Mouse (Mus musculus): ENCODE data around the gene Slc24a4. TPM values are rescaled to one million over a fixed set of nuclear protein-coding genes. Genes with fewer than 3 reads are reported as not detected.
A peak's percentile ranks its signal among the peaks of the same experiment; 100 is the strongest.

Slc24a4 gene
- polyA plus RNA-seq, 1 experiment from 2014 or later, result 0.04 TPM

- Histone ChIP-seq H3K9ac (ENCODE audit: low read depth, low read length) (no peak overlapping the region), H3K4me1 (replicated peaks; ENCODE audit: control insufficient read depth, insufficient read depth, low read length) (peaks cover 51% of the 10 kb centered on the region), H3K4me3 (ENCODE audit: low read depth, low read length) (no peak overlapping the region), H3K36me3 (ENCODE audit: control insufficient read depth, insufficient read depth, low read length) (no peaks in the 10 kb centered on the region), H3K27ac (ENCODE audit: low read depth, low read length) (peak overlapping the region; percentile 40; the same call in 1 of the 2 replicates), H3K4me2 (no peak overlapping the region), H3K9me3 (ENCODE audit: control insufficient read depth, low read length) (no peaks in the 10 kb centered on the region), H3K27me3 (replicated peaks; ENCODE audit: control insufficient read depth, insufficient read depth, low read length) (no peaks in the 10 kb centered on the region)
- WGBS, result 40% methylated on average over 6 of the region's 6 CpGs
- DNase-seq (ENCODE audit: low spot score), result no peak
- no peak for ATAC-seq (replicated peaks; ENCODE audit: low FRiP score)
These were observed 159.5 kb downstream of the Slc24a4 start for GRCm38 (mm10) chr12:102287904-102288602.

- no peaks in the 10 kb centered on the region for H3K36me3 ChIP-seq (ENCODE audit: control insufficient read depth, insufficient read depth, low read length)
- H3K4me3 ChIP-seq (ENCODE audit: low read depth, low read length), result no peak overlapping the region
- no peaks in the 10 kb centered on the region for H3K9me3 ChIP-seq (ENCODE audit: control insufficient read depth, low read length)
- no peak overlapping the region for H3K27ac ChIP-seq (ENCODE audit: low read depth, low read length)
- H3K27me3 ChIP-seq (replicated peaks; ENCODE audit: control insufficient read depth, insufficient read depth, low read length), result no peaks in the 10 kb centered on the region
- no peak overlapping the region for H3K4me2 ChIP-seq
- no peak for ATAC-seq (replicated peaks; ENCODE audit: low FRiP score)
- peaks cover 50% of the 10 kb centered on the region for H3K4me1 ChIP-seq (replicated peaks; ENCODE audit: control insufficient read depth, insufficient read depth, low read length)
- no peak for DNase-seq (ENCODE audit: low spot score)
- WGBS, result 67% methylated on average over 2 of the region's 2 CpGs
- H3K9ac ChIP-seq (ENCODE audit: low read depth, low read length), result no peak overlapping the region
These were observed 160.3 kb downstream of the Slc24a4 start for GRCm38 (mm10) chr12:102288846-102289245.

- Histone ChIP-seq H3K27me3 (replicated peaks; ENCODE audit: control insufficient read depth, insufficient read depth, low read length) (no peaks in the 10 kb centered on the region), H3K4me1 (replicated peaks; ENCODE audit: control insufficient read depth, insufficient read depth, low read length) (peaks cover 51% of the 10 kb centered on the region)
- 85% methylated on average over 1 of the region's 1 CpGs for WGBS
These were observed 161.0 kb downstream of the Slc24a4 start for GRCm38 (mm10) chr12:102289568-102289967.

GRCm38 (mm10) chr12:102290662-102291061 is 162.1 kb downstream of the Slc24a4 start:
- H3K27ac ChIP-seq (ENCODE audit: low read depth, low read length), result no peak overlapping the region
- H3K4me3 ChIP-seq (ENCODE audit: low read depth, low read length), result no peak overlapping the region
- 0 out of 2 replicates have a peak, but pooled peaks cover 3% of the 10 kb centered on the region for H3K36me3 ChIP-seq (ENCODE audit: control insufficient read depth, insufficient read depth, low read length)
- no peak overlapping the region for H3K4me2 ChIP-seq
- no peak for ATAC-seq (replicated peaks; ENCODE audit: low FRiP score)
- no peaks in the 10 kb centered on the region for H3K9me3 ChIP-seq (ENCODE audit: control insufficient read depth, low read length)
- DNase-seq (ENCODE audit: low spot score), result no peak
- WGBS, result 78% methylated on average over 2 of the region's 2 CpGs
- no peak overlapping the region for H3K9ac ChIP-seq (ENCODE audit: low read depth, low read length)
- H3K27me3 ChIP-seq (replicated peaks; ENCODE audit: control insufficient read depth, insufficient read depth, low read length), result no peaks in the 10 kb centered on the region
- H3K4me1 ChIP-seq (replicated peaks; ENCODE audit: control insufficient read depth, insufficient read depth, low read length), result peaks cover 47% of the 10 kb centered on the region

More at GRCm38 (mm10) chr12:102289568-102289967, 161.0 kb downstream of the Slc24a4 start:
- Histone ChIP-seq H3K4me2 (no peak overlapping the region), H3K9ac (ENCODE audit: low read depth, low read length) (no peak overlapping the region), H3K9me3 (ENCODE audit: control insufficient read depth, low read length) (no peaks in the 10 kb centered on the region), H3K27ac (ENCODE audit: low read depth, low read length) (no peak overlapping the region), H3K36me3 (ENCODE audit: control insufficient read depth, insufficient read depth, low read length) (0 out of 2 replicates have a peak, but pooled peaks cover 2% of the 10 kb centered on the region), H3K4me3 (ENCODE audit: low read depth, low read length) (no peak overlapping the region)
- DNase-seq (ENCODE audit: low spot score), result no peak
- no peak for ATAC-seq (replicated peaks; ENCODE audit: low FRiP score)

- no peaks in the 10 kb centered on the region for H3K9me3 ChIP-seq (ENCODE audit: control insufficient read depth, low read length)
- no peak overlapping the region for H3K4me3 ChIP-seq (ENCODE audit: low read depth, low read length)
- H3K27me3 ChIP-seq (replicated peaks; ENCODE audit: control insufficient read depth, insufficient read depth, low read length), result no peaks in the 10 kb centered on the region
- no peak overlapping the region for H3K4me2 ChIP-seq
- ATAC-seq (replicated peaks; ENCODE audit: low FRiP score), result no peak
- 0 out of 2 replicates have a peak, but pooled peaks cover 3% of the 10 kb centered on the region for H3K36me3 ChIP-seq (ENCODE audit: control insufficient read depth, insufficient read depth, low read length)
- 39% methylated on average over 6 of the region's 6 CpGs for WGBS
- H3K4me1 ChIP-seq (replicated peaks; ENCODE audit: control insufficient read depth, insufficient read depth, low read length), result peaks cover 36% of the 10 kb centered on the region
- H3K9ac ChIP-seq (ENCODE audit: low read depth, low read length), result no peak overlapping the region
- DNase-seq (ENCODE audit: low spot score), result no peak
- H3K27ac ChIP-seq (ENCODE audit: low read depth, low read length), result no peak overlapping the region
These were observed 163.2 kb downstream of the Slc24a4 start for GRCm38 (mm10) chr12:102291686-102292085.

- H3K27ac ChIP-seq (ENCODE audit: low read depth, low read length), result no peak overlapping the region
- H3K36me3 ChIP-seq (ENCODE audit: control insufficient read depth, insufficient read depth, low read length), result 0 out of 2 replicates have a peak, but pooled peaks cover 3% of the 10 kb centered on the region
- H3K4me3 ChIP-seq (ENCODE audit: low read depth, low read length), result no peak overlapping the region
- no peaks in the 10 kb centered on the region for H3K27me3 ChIP-seq (replicated peaks; ENCODE audit: control insufficient read depth, insufficient read depth, low read length)
- H3K9ac ChIP-seq (ENCODE audit: low read depth, low read length), result no peak overlapping the region
- no peak for ATAC-seq (replicated peaks; ENCODE audit: low FRiP score)
- DNase-seq (ENCODE audit: low spot score), result no peak
- H3K9me3 ChIP-seq (ENCODE audit: control insufficient read depth, low read length), result no peaks in the 10 kb centered on the region
- no peak overlapping the region for H3K4me2 ChIP-seq
- 78% methylated on average over 7 of the region's 7 CpGs for WGBS
- peaks cover 33% of the 10 kb centered on the region for H3K4me1 ChIP-seq (replicated peaks; ENCODE audit: control insufficient read depth, insufficient read depth, low read length)
These were observed 164.1 kb downstream of the Slc24a4 start for GRCm38 (mm10) chr12:102292501-102293215.

- Histone ChIP-seq H3K4me2 (no peak overlapping the region), H3K27ac (ENCODE audit: low read depth, low read length) (no peak overlapping the region), H3K4me1 (replicated peaks; ENCODE audit: control insufficient read depth, insufficient read depth, low read length) (peaks cover 25% of the 10 kb centered on the region), H3K27me3 (replicated peaks; ENCODE audit: control insufficient read depth, insufficient read depth, low read length) (no peaks in the 10 kb centered on the region), H3K36me3 (ENCODE audit: control insufficient read depth, insufficient read depth, low read length) (0 out of 2 replicates have a peak, but pooled peaks cover 3% of the 10 kb centered on the region), H3K9ac (ENCODE audit: low read depth, low read length) (no peak overlapping the region), H3K4me3 (ENCODE audit: low read depth, low read length) (no peak overlapping the region), H3K9me3 (ENCODE audit: control insufficient read depth, low read length) (no peaks in the 10 kb centered on the region)
- DNase-seq (ENCODE audit: low spot score) (no peak), ATAC-seq (replicated peaks; ENCODE audit: low FRiP score) (no peak)
- 74% methylated on average over 5 of the region's 5 CpGs for WGBS
These were observed 166.1 kb downstream of the Slc24a4 start for GRCm38 (mm10) chr12:102294634-102295033.

- Histone ChIP-seq H3K4me1 (replicated peaks; ENCODE audit: control insufficient read depth, insufficient read depth, low read length) (peaks cover 25% of the 10 kb centered on the region), H3K9ac (ENCODE audit: low read depth, low read length) (no peak overlapping the region), H3K9me3 (ENCODE audit: control insufficient read depth, low read length) (no peaks in the 10 kb centered on the region), H3K27me3 (replicated peaks; ENCODE audit: control insufficient read depth, insufficient read depth, low read length) (no peaks in the 10 kb centered on the region), H3K36me3 (ENCODE audit: control insufficient read depth, insufficient read depth, low read length) (0 out of 2 replicates have a peak, but pooled peaks cover 3% of the 10 kb centered on the region), H3K4me3 (ENCODE audit: low read depth, low read length) (no peak overlapping the region), H3K27ac (ENCODE audit: low read depth, low read length) (no peak overlapping the region), H3K4me2 (no peak overlapping the region)
- DNase-seq (ENCODE audit: low spot score) (no peak), ATAC-seq (replicated peaks; ENCODE audit: low FRiP score) (no peak)
- WGBS, result 65% methylated on average over 7 of the region's 7 CpGs
These were observed 166.7 kb downstream of the Slc24a4 start for GRCm38 (mm10) chr12:102295230-102295629.
